Mouse (Mus musculus) brain, embryonic 14.5 days (tissue): ENCODE results near the gene Pgap1.

ENCODE experiments used
- CTCF ChIP-seq: fragments of 200-500 bp; IDR thresholded peaks from 2 replicates; pipeline ENCODE4 v1.5.1; 2012; ENCODE audit warnings: inconsistent platforms, mild to moderate bottlenecking, moderate library complexity, borderline replicate concordance; ENCODE audit not compliant: insufficient read depth, insufficient read length; ENCODE audit errors: extremely low read depth
- POLR2A ChIP-seq: fragments of 200-500 bp; IDR thresholded peaks from 2 replicates; pipeline ENCODE4 v1.6.1; 2012; ENCODE audit warnings: mild to moderate bottlenecking, inconsistent platforms, borderline replicate concordance; ENCODE audit not compliant: poor library complexity, insufficient read depth, insufficient read length, severe bottlenecking; ENCODE audit errors: extremely low read depth

DNA sequence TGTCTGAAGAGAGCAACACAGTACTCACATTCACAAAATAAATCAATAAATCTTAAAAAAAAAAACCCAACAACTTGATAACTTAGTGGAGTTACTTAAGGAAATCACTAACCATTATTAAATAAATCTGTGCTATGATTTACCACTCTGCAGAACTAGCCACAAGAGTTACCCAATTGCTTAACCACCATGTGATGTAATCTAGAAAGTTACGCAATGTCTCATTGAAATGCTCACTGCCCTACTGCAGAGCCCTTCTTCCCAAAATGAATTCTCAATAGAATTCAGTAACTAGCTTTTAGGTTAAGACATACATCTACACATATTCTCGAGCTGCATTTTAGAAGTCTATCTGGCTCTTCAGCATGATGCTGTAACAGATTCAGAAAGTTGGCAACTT lies 33.8 kb downstream of the Pgap1 start:
- TF ChIP-seq CTCF (no peak), POLR2A (no peak)
